Mouse (Mus musculus): Measurements from ENCODE around the gene Stpg1.

DNA sequence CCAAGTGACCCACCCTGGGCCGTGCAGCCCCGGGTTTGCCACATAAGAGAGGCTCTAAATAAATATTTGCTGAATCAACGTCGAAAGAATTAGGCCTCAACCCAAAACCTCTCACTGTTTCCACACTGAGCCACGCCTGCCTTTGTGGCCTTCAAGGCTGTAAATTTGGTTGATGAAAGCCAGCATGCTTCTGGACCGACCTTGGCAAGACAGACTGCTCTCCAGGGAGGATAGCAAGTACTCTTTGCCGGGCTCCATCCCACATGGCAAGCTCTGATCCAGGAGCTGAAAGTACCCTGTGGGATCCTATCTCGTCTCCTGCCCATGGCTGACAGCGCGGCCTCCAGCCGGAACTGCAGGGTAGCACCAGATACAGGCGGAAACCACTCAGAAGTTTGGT lies 14.9 kb downstream of the Stpg1 start:
- TF ChIP-seq CTCF (IDR thresholded peaks at IDR 0.05; ENCODE audit: low read depth, low read length) (no peak), GATA2 (IDR thresholded peaks at IDR 0.05; ENCODE audit: borderline replicate concordance, low read depth, low read length) (no peak), GATA1 (IDR thresholded peaks at IDR 0.05; ENCODE audit: borderline replicate concordance, low read length) (no peak), TAL1 (conservative IDR thresholded peaks at IDR 0.05; ENCODE audit: low read depth, low read length) (no peak), POLR2AphosphoS5 (IDR thresholded peaks at IDR 0.05; ENCODE audit: insufficient replicate concordance, low read depth, low read length) (no peak)

Measured in G1E (cell line).